Mouse (Mus musculus) heart, postnatal 0 days (tissue): Measurements from ENCODE around the gene Eya2. TPM values are rescaled to one million over a fixed set of nuclear protein-coding genes. Genes with fewer than 3 reads are reported as not detected.

ENCODE experiments used
- ATAC-seq: fragments of 200-750 bp; cut with Nextera tagmentation; 2 replicates; pipeline ENCODE4 v1.8.0; 2017; ENCODE audit warnings: low read depth, moderate number of reproducible peaks, moderate library complexity; ENCODE audit not compliant: insufficient read depth
- DNase-seq: peaks from one replicate; pipeline ENCODE4 v3.0.0-alpha.2; 2016; ENCODE audit warnings: low spot score
- H3K27ac ChIP-seq: fragments of 300-500 bp; sonication (generic); 2 replicates; pipeline ENCODE4 v1.5.1; 2014; ENCODE audit warnings: low read depth, mild to moderate bottlenecking
- H3K27me3 ChIP-seq: fragments of 300-500 bp; sonication (generic); 2 replicates; pipeline ENCODE4 v1.6.1; 2014; ENCODE audit warnings: low read length, mixed read lengths; ENCODE audit not compliant: control insufficient read depth, insufficient read depth
- H3K36me3 ChIP-seq: fragments of 300-500 bp; sonication (generic); replicated peaks from 2 replicates; pipeline ENCODE4 v1.6.1; 2014; ENCODE audit warnings: low read length, mixed read lengths; ENCODE audit not compliant: control insufficient read depth, insufficient read depth
- H3K4me1 ChIP-seq: fragments of 300-500 bp; sonication (generic); 2 replicates; pipeline ENCODE4 v1.6.1; 2014; ENCODE audit warnings: antibody characterized with exemption; ENCODE audit not compliant: control insufficient read depth, insufficient read depth
- H3K4me2 ChIP-seq: fragments of 300-500 bp; sonication (generic); 2 replicates; pipeline ENCODE4 v1.6.1; 2014; ENCODE audit warnings: low read depth, mild to moderate bottlenecking, low read length, moderate library complexity
- H3K4me3 ChIP-seq: fragments of 300-500 bp; sonication (generic); 2 replicates; pipeline ENCODE4 v1.5.1; 2014; ENCODE audit warnings: low read depth, low read length
- H3K9ac ChIP-seq: fragments of 300-500 bp; sonication (generic); replicated peaks from 2 replicates; pipeline ENCODE4 v1.6.1; 2014; ENCODE audit warnings: low read depth, low read length, mixed read lengths
- H3K9me3 ChIP-seq: fragments of 300-500 bp; sonication (generic); replicated peaks from 2 replicates; pipeline ENCODE4 v1.6.1; 2016; ENCODE audit warnings: low read length; ENCODE audit not compliant: control insufficient read depth
- CTCF ChIP-seq: IDR thresholded peaks from 2 replicates; pipeline ENCODE4 v1.5.1; 2016; ENCODE audit warnings: antibody characterized with exemption, control low read depth, low read depth
- EP300 ChIP-seq: IDR thresholded peaks from 2 replicates; pipeline ENCODE4 v1.6.1; 2016; ENCODE audit warnings: antibody characterized with exemption, low read depth
- WGBS: fragments of 180-500 bp; shearing (Covaris S2); extraction: QIAGEN DNeasy Blood & Tissue Kit; methylation state at CpG from one replicate; pipeline ENCODE4 v1.1.7; 2014; 5-methylcytosine and 5-hydroxymethylcytosine counted together
- polyA plus RNA-seq: library from polyadenylated mRNA; unstranded; fragments of >200 nt; fragmentation: Nextera tagmentation; extraction: Ambion mirVana; gene quantifications from 2 replicates; pipeline ENCODE4 v1.2.1, GENCODE M21; 2015
- total RNA-seq: library from RNA; depleted of rRNA; stranded (reverse); fragments of >200 nt; gene quantifications from 2 replicates; pipeline ENCODE4 v1.2.3, GENCODE M21; 2014; ENCODE audit warnings: low replicate concordance

Gene Eya2
- total and polyA plus RNA-seq, 2 experiments from 2014 or later: 0.95 to 0.96 TPM

DNA sequence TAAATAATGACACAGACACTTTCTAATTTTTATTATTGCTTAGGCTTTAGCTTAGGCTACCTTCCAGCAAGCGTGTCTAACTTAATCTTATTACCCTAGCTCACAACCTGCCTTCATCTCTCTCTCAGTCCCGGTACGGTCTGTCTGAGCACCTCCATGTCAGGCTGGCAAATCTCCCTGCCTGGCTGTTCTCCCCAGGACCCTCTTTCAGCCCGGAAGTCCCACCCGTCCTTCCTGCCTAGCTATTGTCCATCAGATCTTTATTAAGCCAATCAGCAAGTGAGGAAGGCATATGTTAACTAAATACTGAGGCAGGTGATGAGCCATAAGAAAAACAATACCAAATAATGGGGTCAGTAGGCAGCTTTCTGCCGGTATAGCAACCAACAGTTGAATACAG, 62.1 kb downstream of the Eya2 start:
- WGBS: 60% methylated on average over 6 of the region's 6 CpGs
- H3K27me3 ChIP-seq: peaks cover 10% of the 10 kb centered on the region; the same call in 1 of the 2 replicates
- no peak overlapping the region for H3K27ac ChIP-seq
- H3K4me1 ChIP-seq: peaks cover 7% of the 10 kb centered on the region; the same call in 1 of the 2 replicates
- no peak for ATAC-seq
- no peaks in the 10 kb centered on the region for H3K36me3 ChIP-seq
- no peak for DNase-seq
- TF ChIP-seq EP300 (no peak), CTCF (no peak)
- H3K4me3 ChIP-seq: no peak overlapping the region
- no peak overlapping the region for H3K9ac ChIP-seq
- no peak overlapping the region for H3K4me2 ChIP-seq
- no peaks in the 10 kb centered on the region for H3K9me3 ChIP-seq

DNA sequence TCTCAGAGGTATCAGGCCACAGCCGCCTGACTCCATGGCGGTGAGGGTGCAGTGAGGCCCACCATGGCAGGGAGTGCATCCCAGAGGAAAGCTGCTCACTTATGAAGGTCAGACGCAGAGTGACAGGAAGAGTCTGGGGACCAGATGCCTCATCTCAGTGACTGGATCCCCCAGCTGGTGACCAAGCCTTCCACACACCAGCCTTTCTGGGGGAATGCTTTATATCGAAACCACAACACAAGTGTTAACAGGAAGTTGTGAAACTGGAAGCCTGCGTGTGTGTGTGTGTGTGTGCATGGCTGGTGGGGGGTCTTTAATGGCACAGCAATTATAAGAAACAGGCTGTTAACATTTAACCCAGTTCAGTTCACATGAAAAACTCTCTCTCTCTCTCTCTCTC, 64.7 kb downstream of the Eya2 start:
- no peaks in the 10 kb centered on the region for H3K9me3 ChIP-seq
- no peak overlapping the region for H3K4me3 ChIP-seq
- DNase-seq: no peak
- H3K4me1 ChIP-seq: no peaks in the 10 kb centered on the region
- no peak overlapping the region for H3K9ac ChIP-seq
- H3K4me2 ChIP-seq: no peak overlapping the region
- 77% methylated on average over 5 of the region's 5 CpGs for WGBS
- ATAC-seq: no peak
- peaks cover 10% of the 10 kb centered on the region; the same call in 1 of the 2 replicates for H3K27me3 ChIP-seq
- TF ChIP-seq CTCF (no peak), EP300 (no peak)
- H3K27ac ChIP-seq: no peak overlapping the region
- no peaks in the 10 kb centered on the region for H3K36me3 ChIP-seq

- no peaks in the 10 kb centered on the region for H3K4me1 ChIP-seq
- H3K4me2 ChIP-seq: no peak overlapping the region
- H3K9me3 ChIP-seq: no peaks in the 10 kb centered on the region
- ATAC-seq: no peak
- H3K9ac ChIP-seq: no peak overlapping the region
- no peak overlapping the region for H3K27ac ChIP-seq
- H3K27me3 ChIP-seq: no peaks in the 10 kb centered on the region
- no peak for DNase-seq
- H3K4me3 ChIP-seq: no peak overlapping the region
- H3K36me3 ChIP-seq: no peaks in the 10 kb centered on the region
- 79% methylated on average over 7 of the region's 7 CpGs for WGBS
- TF ChIP-seq CTCF: no peak
- no peak for TF ChIP-seq EP300
Measured at GRCm38 (mm10) chr2:165663266-165663665, 68.4 kb downstream of the Eya2 start.

DNA sequence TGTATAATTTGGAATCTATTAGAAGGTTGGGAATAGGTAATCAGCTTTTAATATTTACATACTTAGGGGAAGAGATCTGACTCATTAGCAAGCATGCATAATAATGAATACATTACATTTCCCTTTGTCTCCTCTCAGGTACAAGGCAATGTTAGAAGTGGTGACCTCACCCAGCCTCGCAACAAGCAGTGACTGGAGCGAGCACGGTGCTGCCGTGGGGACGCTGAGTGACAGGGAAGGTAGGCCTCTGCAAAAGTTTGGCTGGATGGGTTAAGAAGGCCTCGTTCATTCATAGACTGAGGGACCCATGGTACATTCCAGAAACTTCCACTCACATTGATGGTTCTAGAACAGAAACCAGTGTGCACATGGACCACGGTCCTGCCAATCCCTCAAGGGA, 69.8 kb downstream of the Eya2 start:
- Histone ChIP-seq H3K27ac (no peak overlapping the region), H3K4me1 (no peaks in the 10 kb centered on the region)

GRCm38 (mm10) chr2:165665176-165665575, 70.3 kb downstream of the Eya2 start:
- H3K36me3 ChIP-seq: no peaks in the 10 kb centered on the region
- no peaks in the 10 kb centered on the region for H3K27me3 ChIP-seq
- H3K4me1 ChIP-seq: no peaks in the 10 kb centered on the region
- ATAC-seq (no peak), DNase-seq (no peak)
- no peak overlapping the region for H3K9ac ChIP-seq
- H3K9me3 ChIP-seq: no peaks in the 10 kb centered on the region
- no peak overlapping the region for H3K4me2 ChIP-seq
- no peak for TF ChIP-seq CTCF
- TF ChIP-seq EP300: no peak
- WGBS: 48% methylated on average over 5 of the region's 5 CpGs
- no peak overlapping the region for H3K27ac ChIP-seq
- H3K4me3 ChIP-seq: no peak overlapping the region

More for the DNA sequence above, 69.8 kb downstream of the Eya2 start:
- TF ChIP-seq EP300: no peak
- TF ChIP-seq CTCF: no peak
- Histone ChIP-seq H3K4me3 (no peak overlapping the region), H3K9ac (no peak overlapping the region), H3K9me3 (no peaks in the 10 kb centered on the region), H3K4me2 (no peak overlapping the region), H3K27me3 (no peaks in the 10 kb centered on the region), H3K36me3 (no peaks in the 10 kb centered on the region)
- 80% methylated on average over 7 of the region's 7 CpGs for WGBS
- no peak for DNase-seq
- no peak for ATAC-seq

DNA sequence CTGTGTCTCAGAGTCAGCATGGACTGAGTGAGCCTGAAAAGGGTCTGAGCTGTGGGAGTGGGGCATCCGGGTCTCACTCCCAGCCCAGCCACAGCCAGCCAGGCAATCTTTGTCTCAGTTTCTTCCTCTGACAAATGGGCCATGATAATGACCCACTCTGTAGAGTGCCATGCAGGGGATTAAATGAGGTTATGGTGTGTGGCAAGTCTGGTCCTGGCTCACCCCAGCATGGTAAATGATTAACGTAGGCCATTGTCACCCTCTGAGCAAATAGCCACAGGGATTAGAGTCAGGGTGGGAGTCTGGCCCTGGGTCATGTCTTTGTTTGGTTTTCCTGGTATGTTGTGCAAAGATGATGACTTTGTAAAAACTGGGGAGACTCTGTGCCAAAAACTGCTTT, 72.3 kb downstream of the Eya2 start:
- H3K27ac ChIP-seq: no peak overlapping the region
- H3K4me3 ChIP-seq: no peak overlapping the region
- no peaks in the 10 kb centered on the region for H3K27me3 ChIP-seq
- 67% methylated on average over 2 of the region's 2 CpGs for WGBS
- ATAC-seq (no peak), DNase-seq (no peak)
- 0 out of 2 replicates have a peak, but pooled peaks cover 1% of the 10 kb centered on the region for H3K9me3 ChIP-seq
- H3K4me2 ChIP-seq: no peak overlapping the region
- H3K4me1 ChIP-seq: no peaks in the 10 kb centered on the region
- H3K9ac ChIP-seq: no peak overlapping the region
- TF ChIP-seq EP300: no peak
- TF ChIP-seq CTCF: no peak
- H3K36me3 ChIP-seq: no peaks in the 10 kb centered on the region
